Mouse (Mus musculus): ENCODE results near the gene Mettl1.

Mettl1 gene

GRCm38 (mm10) chr10:127083915-127084306 lies 42.7 kb downstream of the Mettl1 start:
- DNase-seq (ENCODE audit: low read depth, low spot score) = no peak

- no peak for DNase-seq (ENCODE audit: low read depth, low spot score)
These were observed 43.8 kb downstream of the Mettl1 start for GRCm38 (mm10) chr10:127085052-127085451.

DNA sequence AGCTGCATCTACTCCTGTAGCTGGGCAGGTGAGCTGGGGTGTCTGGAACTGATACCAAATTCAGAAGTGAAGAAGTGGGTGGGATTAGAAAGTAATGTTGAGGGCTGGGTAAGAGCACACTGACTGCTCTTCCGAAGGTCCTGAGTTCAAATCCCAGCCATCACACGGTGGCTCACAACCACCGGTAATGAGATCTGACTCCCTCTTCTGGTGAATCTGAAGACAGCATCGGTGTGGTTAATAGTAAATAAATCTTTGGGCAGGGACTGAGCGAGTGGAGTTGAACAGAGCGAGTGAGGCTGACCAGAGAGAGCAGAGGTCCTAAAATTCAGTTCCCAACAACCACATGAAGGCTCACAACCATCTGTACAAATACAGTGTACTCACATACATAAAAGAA lies 44.4 kb downstream of the Mettl1 start:
- no peak for DNase-seq (ENCODE audit: low read depth, low spot score)

DNA sequence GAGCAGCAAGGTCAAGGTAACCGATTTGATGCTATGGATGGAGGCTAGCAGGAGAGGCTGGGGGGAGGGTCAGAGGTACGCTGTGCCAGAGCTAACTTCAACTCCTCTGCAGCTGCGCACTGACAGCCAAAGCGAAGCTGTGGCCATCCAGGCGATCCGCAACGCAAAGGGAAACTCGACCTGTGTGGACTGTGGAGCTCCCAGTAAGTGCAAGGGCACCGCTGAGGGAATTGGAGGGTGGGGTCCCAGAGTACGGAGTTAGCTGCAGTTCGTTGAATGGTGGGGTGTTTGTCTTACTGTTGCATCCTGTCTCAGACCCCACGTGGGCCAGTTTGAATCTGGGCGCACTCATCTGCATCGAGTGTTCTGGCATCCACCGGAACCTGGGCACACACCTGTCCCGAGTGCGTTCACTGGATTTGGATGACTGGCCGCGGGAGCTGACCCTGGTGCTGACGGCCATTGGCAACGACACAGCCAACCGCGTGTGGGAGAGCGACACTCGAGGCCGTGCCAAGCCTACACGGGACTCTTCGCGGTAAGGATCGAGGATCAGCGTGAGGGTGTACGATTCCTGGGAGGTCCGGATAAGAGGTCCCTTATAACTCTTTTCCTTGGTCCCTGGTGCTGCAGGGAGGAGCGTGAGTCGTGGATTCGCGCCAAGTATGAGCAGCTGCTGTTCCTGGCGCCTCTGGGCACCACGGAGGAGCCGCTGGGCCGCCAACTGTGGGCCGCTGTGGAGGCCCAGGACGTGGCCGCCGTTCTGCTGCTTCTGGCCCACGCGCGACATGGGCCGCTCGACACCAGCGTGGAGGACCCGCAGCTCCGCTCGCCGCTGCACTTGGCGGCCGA lies 49.6 kb downstream of the Mettl1 start:
- DNase-seq (ENCODE audit: low read depth, low spot score) = no peak

GRCm38 (mm10) chr10:127091507-127092396 lies 50.5 kb downstream of the Mettl1 start:
- no peak for DNase-seq (ENCODE audit: low read depth, low spot score)

- DNase-seq (ENCODE audit: low read depth, low spot score) = no peak
These were observed 51.5 kb downstream of the Mettl1 start for GRCm38 (mm10) chr10:127092742-127093141.

- DNase-seq (ENCODE audit: low read depth, low spot score) = no peak
These were observed 53.2 kb downstream of the Mettl1 start for GRCm38 (mm10) chr10:127094382-127094802.

Measured in CD4-positive helper T cell, adult 2 months (primary cell).